Mouse (Mus musculus) megakaryocyte-erythroid progenitor cell, adult 5-6 weeks (primary cell): ENCODE measurements around the gene Il11ra1. TPM values are rescaled to one million over a fixed set of nuclear protein-coding genes. Genes with fewer than 3 reads are reported as not detected.
"Not testable (repeated sequence)": the region's sequence is repeated elsewhere in the genome, so short reads cannot be mapped to it uniquely, and the experiment has no call there.

ENCODE experiments used
- ATAC-seq: replicated peaks from 2 replicates; pipeline ENCODE4 v1.8.0; 2016; ENCODE audit warnings: mild to moderate bottlenecking, inconsistent platforms; ENCODE audit not compliant: severe bottlenecking, poor library complexity, low FRiP score, low TSS enrichment
- total RNA-seq, 2 experiments: library from RNA; stranded (forward) in 1 of 2; stranded (reverse) in 1 of 2; fragments of 200-1000, 215-1000 nt in 1 of 2; fragments of >200 nt in 1 of 2; fragmentation: Nextera tagmentation in 1 of 2; gene quantifications; 2 replicates each; pipeline ENCODE4 v1.2.3; 2014 to 2017

Gene Il11ra1
- total RNA-seq (2014; fragmentation: Nextera tagmentation) (21.5 and 39.9 TPM in 2 replicates), total RNA-seq (2017) (36.0 and 45.3 TPM in 2 replicates)

- ATAC-seq = not testable (repeated sequence)
Measured at GRCm38 (mm10) chr4:41699783-41700182, at the start of gene Il11ra1. Gene Il11ra1, plus strand, starts transcription at chr4:41699989.

GRCm38 (mm10) chr4:41653296-41653695 is 46.5 kb upstream of the Il11ra1 start:
- ATAC-seq = peak; percentile 66

- no peak for ATAC-seq
Measured at GRCm38 (mm10) chr4:41653730-41654129, 46.1 kb upstream of the Il11ra1 start.

GRCm38 (mm10) chr4:41654217-41654616 is 45.6 kb upstream of the Il11ra1 start:
- no peak for ATAC-seq

GRCm38 (mm10) chr4:41655525-41655924 is 44.3 kb upstream of the Il11ra1 start:
- ATAC-seq = no peak

- no peak for ATAC-seq
Measured at GRCm38 (mm10) chr4:41658566-41659384, 41.0 kb upstream of the Il11ra1 start.

GRCm38 (mm10) chr4:41659556-41659955 is 40.2 kb upstream of the Il11ra1 start:
- ATAC-seq = no peak

- ATAC-seq = no peak
Measured at GRCm38 (mm10) chr4:41660851-41661430, 38.8 kb upstream of the Il11ra1 start.

GRCm38 (mm10) chr4:41662723-41663122 is 37.1 kb upstream of the Il11ra1 start:
- no peak for ATAC-seq

GRCm38 (mm10) chr4:41663614-41664013 is 36.2 kb upstream of the Il11ra1 start:
- no peak for ATAC-seq

GRCm38 (mm10) chr4:41664533-41664932 is 35.3 kb upstream of the Il11ra1 start:
- ATAC-seq = no peak

- no peak for ATAC-seq
Measured at GRCm38 (mm10) chr4:41665009-41665675, 34.6 kb upstream of the Il11ra1 start.

- no peak for ATAC-seq
Measured at GRCm38 (mm10) chr4:41666646-41667045, 33.1 kb upstream of the Il11ra1 start.

- ATAC-seq = no peak
Measured at GRCm38 (mm10) chr4:41670836-41671235, 29.0 kb upstream of the Il11ra1 start.

- no peak for ATAC-seq
Measured at GRCm38 (mm10) chr4:41671500-41671899, 28.3 kb upstream of the Il11ra1 start.

GRCm38 (mm10) chr4:41671963-41672480 is 27.8 kb upstream of the Il11ra1 start:
- no peak for ATAC-seq

GRCm38 (mm10) chr4:41672522-41672963 is 27.2 kb upstream of the Il11ra1 start:
- ATAC-seq = no peak

GRCm38 (mm10) chr4:41673186-41673585 is 26.6 kb upstream of the Il11ra1 start:
- no peak for ATAC-seq

- no peak for ATAC-seq
Measured at GRCm38 (mm10) chr4:41676248-41677005, 23.4 kb upstream of the Il11ra1 start.
